Mouse (Mus musculus): ENCODE data around the gene Sh3d19.
"Not testable (repeated sequence)": the region's sequence is repeated elsewhere in the genome, so short reads cannot be mapped to it uniquely, and the experiment has no call there.

Sh3d19 gene

GRCm38 (mm10) chr3:85980036-85980435 is 9.1 kb downstream of the Sh3d19 start:
- DNase-seq (ENCODE audit: low read depth), result no peak

- not testable (repeated sequence) for DNase-seq (ENCODE audit: low read depth)
These were observed 10.9 kb downstream of the Sh3d19 start for GRCm38 (mm10) chr3:85981761-85982160.

- DNase-seq (ENCODE audit: low read depth), result no peak
These were observed 13.6 kb downstream of the Sh3d19 start for GRCm38 (mm10) chr3:85984537-85984936.

- no peak for DNase-seq (ENCODE audit: low read depth)
These were observed 16.3 kb downstream of the Sh3d19 start for GRCm38 (mm10) chr3:85987225-85987624.

GRCm38 (mm10) chr3:85991140-85991801 is 20.4 kb downstream of the Sh3d19 start:
- DNase-seq (ENCODE audit: low read depth), result no peak

GRCm38 (mm10) chr3:85991802-85992156 is 20.9 kb downstream of the Sh3d19 start:
- DNase-seq (ENCODE audit: low read depth), result no peak

GRCm38 (mm10) chr3:85993744-85994143 is 22.8 kb downstream of the Sh3d19 start:
- no peak for DNase-seq (ENCODE audit: low read depth)

- DNase-seq (ENCODE audit: low read depth), result no peak
These were observed 23.7 kb downstream of the Sh3d19 start for GRCm38 (mm10) chr3:85994645-85995044.

GRCm38 (mm10) chr3:86001271-86001670 is 30.4 kb downstream of the Sh3d19 start:
- no peak for DNase-seq (ENCODE audit: low read depth)

GRCm38 (mm10) chr3:86002423-86002822 is 31.5 kb downstream of the Sh3d19 start, which contains the start of gene Prss48:
Prss48 (minus strand) TSS chr3:86002491.
- DNase-seq (ENCODE audit: low read depth), result peak; percentile 7

GRCm38 (mm10) chr3:86002940-86003339 is 32.0 kb downstream of the Sh3d19 start:
- no peak for DNase-seq (ENCODE audit: low read depth)

GRCm38 (mm10) chr3:86004751-86005150 is 33.8 kb downstream of the Sh3d19 start:
- no peak for DNase-seq (ENCODE audit: low read depth)

GRCm38 (mm10) chr3:86010618-86011017 is 39.7 kb downstream of the Sh3d19 start:
- DNase-seq (ENCODE audit: low read depth), result no peak

GRCm38 (mm10) chr3:86011373-86011772 is 40.5 kb downstream of the Sh3d19 start:
- no peak for DNase-seq (ENCODE audit: low read depth)

- DNase-seq (ENCODE audit: low read depth), result no peak
These were observed 40.9 kb downstream of the Sh3d19 start for GRCm38 (mm10) chr3:86011833-86012232.

GRCm38 (mm10) chr3:86013837-86014236 is 42.9 kb downstream of the Sh3d19 start:
- no peak for DNase-seq (ENCODE audit: low read depth)

GRCm38 (mm10) chr3:86016965-86017364 is 46.1 kb downstream of the Sh3d19 start:
- DNase-seq (ENCODE audit: low read depth), result no peak

GRCm38 (mm10) chr3:86017484-86017883 is 46.6 kb downstream of the Sh3d19 start:
- DNase-seq (ENCODE audit: low read depth), result no peak

- DNase-seq (ENCODE audit: low read depth), result no peak
These were observed 50.2 kb downstream of the Sh3d19 start for GRCm38 (mm10) chr3:86020921-86021650.

- DNase-seq (ENCODE audit: low read depth), result no peak
These were observed 50.7 kb downstream of the Sh3d19 start for GRCm38 (mm10) chr3:86021651-86022050.

GRCm38 (mm10) chr3:86024065-86024795 is 53.3 kb downstream of the Sh3d19 start:
- no peak for DNase-seq (ENCODE audit: low read depth)

GRCm38 (mm10) chr3:86025341-86026137 is 54.6 kb downstream of the Sh3d19 start:
- DNase-seq (ENCODE audit: low read depth), result no peak
